Mouse (Mus musculus) G1E-ER4 (cell line): ENCODE data around the gene Slc43a2. TPM values are rescaled to one million over a fixed set of nuclear protein-coding genes. Genes with fewer than 3 reads are reported as not detected.

Source experiments
- GATA1 ChIP-seq: IDR thresholded peaks from one replicate; pipeline ENCODE4 v1.8.0; 2012; ENCODE audit warnings: low read length, inconsistent platforms
- polyA plus RNA-seq: library from polyadenylated mRNA; stranded (reverse); fragments of >175 nt; gene quantifications from 2 replicates; pipeline ENCODE4 v1.2.3, GENCODE M21; 2012

Gene Slc43a2
- polyA plus RNA-seq, 1 experiment, result 6.5 TPM

DNA sequence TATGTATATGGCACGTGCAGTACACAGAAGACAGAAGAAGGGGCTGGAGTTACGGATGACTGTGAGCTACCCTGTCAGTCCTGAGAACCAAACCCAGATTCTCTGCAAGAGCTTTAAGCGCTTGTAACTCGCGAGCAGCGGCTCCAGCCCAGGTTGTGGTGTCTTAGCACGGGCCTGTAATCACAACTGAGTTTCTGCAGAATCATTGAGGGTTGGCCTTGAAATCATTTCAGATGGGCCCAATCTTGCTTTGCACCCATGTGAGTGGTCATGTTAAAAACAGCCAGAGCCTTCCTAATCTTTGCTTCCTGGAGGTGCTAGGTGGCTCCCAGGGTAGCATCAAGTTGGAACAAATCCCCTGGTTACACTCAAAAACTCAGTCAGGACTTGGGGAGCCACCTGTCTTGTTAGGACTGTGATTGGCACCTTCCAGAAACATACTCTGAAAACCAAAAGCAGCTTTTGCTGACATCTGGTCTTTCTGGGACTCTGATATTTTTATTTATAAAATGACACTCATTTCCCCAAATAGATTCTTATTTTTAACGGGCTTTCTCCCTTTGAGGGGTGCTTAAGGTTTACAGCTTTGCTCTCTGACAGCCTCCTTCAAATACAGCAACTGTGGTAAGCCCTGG, 28.5 kb downstream of the Slc43a2 start:
- TF ChIP-seq GATA1, result no peak

DNA sequence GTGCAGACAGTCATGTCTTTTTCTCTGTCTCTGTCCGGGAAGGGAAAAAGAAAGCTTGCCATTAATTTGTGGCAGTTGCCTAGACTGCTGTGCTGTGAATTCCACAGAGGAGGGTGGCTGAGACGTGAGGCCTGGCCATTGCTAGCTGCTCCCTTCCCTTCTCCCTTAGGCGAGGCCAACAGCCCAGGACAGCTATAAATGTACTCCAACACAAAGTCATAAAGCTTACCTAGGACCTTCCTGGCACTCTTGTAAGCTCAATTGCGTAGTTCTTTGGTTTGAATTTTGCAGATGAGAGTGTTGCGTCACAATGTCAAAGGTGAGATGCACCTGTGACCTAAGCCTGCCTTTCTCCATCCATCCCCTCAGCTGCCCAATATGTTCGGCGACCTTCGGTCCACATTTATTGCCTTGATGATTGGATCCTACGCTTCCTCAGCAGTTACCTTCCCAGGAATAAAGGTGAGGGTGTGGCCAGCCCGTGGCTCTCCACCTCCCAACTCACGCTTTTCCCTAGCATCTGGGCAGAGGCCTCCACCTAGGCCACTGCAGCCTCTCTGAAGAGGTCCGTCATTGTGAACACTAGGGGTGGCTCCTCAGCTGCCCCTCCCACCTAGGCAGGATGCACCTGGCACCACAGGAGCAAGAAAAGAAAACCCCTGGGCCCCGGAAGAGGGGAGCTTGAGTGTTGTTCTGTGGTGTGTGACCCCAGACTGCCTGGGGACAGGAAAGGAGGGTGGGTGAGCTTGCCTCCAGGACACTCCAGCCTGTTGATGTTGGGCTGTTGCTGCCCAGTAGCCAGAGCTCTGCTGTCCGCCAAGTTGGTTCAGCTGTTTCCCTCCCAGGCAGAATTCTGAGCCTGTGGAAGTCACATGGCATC, 29.3 kb downstream of the Slc43a2 start:
- TF ChIP-seq GATA1, result no peak

DNA sequence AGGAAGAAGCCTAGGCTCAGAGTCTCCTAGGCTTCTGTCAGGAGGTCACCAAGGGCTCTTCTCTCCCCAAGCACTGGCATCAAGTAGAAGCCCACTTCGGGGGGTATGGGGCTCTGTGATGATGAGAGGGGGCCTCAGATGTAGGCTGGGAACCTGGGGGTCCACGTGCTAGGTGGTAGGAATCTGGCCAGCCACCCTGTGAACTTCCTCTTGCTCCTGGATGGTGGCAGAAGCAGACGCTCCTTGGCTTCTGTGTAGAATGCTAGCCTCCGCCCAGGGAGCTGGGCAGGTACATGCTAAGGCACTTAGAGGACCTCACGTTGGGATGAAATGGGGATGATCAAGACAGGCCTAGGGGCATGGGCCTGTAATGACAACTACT, 29.9 kb downstream of the Slc43a2 start:
- no peak for TF ChIP-seq GATA1

DNA sequence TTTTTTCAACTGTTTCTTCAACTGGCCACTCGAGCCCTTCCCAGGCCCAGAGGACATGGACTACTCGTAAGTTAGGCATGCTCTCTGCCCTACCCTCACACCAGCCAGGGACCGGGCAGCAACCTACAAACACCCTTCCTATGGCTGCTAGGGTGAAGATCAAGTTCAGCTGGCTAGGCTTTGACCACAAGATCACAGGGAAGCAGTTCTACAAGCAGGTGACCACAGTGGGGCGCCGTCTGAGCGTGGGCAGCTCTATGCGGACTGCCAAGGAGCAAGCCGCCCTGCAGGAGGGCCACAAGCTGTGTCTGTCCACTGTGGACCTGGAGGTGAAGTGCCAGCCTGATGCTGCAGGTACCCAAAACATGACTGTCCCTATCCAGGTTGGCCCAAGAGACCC, 31.3 kb downstream of the Slc43a2 start:
- no peak for TF ChIP-seq GATA1

DNA sequence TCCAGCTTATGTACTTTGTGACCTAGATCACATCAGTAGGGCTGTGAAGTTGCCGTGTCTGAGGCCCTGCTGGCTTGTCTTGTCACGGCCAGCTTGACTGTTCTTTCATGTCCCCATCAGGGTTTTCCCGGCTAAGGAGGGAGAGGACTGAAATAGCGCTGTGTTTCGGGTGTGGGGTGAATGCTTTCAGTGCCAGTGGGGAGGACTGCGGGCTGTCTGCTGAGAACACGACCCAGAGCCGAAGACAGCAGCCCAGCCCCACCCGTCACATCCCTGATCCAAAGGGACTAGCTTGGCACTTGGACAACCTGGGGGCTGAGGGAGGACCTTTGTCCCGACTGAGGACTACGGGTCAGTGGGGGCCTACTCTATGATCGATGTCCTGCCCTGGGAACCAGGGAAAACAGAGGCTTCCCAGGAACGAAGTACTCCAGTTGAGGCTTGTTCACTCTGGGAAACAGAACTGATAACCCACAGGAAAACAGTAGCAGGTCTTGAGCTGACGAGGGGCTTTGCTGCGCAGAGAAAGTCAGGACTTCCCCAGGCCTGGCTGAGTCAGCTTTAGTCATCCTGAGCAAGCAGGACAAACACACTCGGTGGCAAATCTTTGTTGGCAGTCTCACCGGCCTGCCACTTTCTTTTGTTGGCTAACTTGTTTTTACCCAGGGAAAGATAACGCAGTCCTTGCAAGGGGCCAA, 32.5 kb downstream of the Slc43a2 start:
- no peak for TF ChIP-seq GATA1

DNA sequence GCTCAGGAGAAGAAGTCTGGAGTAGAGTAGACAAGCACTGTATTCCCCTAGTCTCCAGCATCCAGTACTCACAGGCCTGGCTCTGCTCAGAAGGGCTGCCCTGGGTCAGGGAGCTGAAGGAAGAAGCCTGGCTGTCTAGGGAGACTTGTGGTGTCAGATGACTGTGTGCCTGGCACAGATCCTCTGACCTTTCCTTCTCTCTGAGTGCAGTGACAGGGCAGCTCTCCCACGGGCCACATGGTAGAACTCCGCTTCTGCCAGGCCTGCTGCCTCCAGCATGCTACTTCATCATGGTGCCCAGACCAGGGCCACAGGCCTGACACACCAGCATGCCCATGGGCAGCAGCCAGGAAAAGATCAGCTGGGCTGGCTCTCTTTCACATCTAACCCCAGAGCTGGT, 34.4 kb downstream of the Slc43a2 start:
- TF ChIP-seq GATA1, result no peak

DNA sequence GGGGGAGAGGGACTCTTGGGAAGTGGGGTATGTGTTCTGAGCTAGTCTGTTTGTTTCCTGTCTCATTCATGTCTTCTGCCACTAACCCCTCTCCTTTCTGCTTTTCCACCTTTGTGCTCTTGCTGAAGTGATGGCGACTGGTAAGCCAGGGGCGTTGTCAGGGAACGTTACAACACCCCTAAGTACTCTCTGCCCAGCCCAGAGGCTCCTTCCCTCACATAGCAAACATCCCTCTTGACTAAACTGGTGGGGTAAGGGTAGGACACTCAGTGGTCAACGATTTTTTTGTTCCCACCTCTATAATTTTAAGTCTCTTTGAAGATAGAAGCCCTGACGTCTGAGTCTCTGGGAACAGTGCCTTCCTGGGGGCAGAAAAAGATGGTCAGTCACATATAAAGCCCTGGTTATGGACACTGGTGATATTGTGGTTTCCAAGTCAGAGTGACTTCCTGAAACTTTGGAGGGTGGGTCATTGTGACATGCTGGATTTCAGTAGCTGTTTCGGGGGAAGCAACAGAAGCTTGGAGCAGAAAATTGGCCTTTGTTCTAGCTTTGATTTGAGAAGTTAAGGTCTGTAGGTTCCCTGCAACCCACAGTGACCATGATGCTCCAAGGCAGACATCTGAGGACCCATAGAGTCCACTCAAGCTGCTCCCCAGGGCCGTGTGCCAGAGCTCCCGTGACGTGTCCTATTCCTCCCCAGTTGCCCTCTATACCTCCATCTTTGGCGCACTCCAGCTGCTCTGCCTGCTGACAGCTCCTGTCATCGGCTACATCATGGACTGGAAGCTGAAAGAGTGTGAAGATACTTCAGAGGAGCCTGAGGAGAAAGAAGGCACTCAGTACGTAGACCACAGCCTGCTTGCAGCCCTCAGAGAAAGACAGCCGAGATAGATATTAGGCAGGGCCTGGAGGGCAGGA, 35.0 kb downstream of the Slc43a2 start:
- TF ChIP-seq GATA1, result no peak

DNA sequence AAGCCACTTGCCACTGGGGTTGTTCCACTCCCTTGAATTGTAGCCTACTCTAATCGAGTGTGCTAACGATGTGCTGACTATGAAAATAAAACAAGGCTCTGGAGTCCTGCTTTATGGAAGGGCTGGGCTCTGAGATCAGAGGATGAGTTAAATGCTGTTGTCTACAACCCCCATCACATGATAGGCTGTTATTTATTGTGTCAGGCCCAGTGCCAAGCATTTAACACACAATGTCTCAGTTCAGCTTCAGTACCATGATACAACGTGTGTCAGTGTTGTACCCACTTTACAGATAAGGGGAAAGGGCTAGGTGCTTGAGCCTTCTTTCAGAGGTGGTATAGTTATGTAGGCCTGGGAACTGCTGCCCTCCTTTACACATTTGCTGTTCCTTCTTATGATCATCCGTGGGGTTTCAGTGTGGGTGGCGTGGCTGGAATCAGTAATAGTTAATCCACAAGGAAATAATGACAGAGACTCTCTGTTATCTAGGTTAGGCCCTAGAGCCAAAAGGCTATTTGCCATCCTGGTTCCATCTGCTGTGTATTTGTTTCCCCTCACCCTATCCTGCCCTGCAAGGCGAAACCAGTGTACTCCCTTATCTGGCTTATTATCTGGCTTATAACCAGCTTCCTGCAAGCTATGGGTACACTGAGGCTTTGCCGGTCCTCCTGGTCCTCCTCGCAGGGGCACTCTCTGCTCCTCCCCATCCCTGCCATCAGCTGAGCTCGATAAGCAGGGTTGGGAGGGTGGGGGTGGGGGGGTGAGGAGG, 36.0 kb downstream of the Slc43a2 start:
- TF ChIP-seq GATA1, result peak; percentile 16

DNA sequence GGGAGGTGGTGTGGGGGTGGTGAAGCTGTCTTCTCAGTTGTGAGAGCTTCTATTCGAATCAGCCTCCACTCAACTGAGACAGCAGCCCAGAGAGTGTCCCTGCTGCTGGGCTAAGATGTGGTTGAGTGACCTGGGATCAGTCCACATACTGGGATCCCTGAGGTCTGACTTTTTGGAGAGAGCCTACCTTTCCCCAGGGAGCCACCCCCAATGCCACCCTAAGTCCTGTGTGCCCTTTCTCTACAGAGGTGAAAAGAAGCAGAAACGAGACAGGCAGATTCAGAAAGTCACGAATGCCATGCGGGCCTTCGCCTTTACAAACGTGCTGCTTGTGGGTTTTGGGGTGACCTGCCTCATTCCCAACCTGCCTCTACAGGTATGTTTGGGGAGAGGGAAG, 36.6 kb downstream of the Slc43a2 start:
- no peak for TF ChIP-seq GATA1

DNA sequence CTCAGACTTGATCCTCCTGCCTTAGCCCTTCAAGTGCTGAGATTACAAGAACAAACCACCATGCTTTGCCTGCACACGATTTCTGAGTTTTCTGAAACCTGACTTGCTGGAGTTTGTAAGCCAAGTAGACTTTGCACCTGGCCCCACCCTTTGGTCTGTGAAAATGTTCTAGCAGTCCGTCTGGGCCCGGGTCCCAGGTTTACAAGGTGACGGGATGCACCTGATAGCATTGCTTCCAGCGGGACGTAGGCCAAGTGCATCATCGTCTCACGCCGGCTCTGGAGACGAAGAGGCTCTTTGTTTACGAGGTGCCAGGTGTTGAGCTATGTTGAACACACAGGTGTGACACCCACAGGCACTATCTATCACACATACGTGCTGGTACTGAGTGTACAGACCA, 37.5 kb downstream of the Slc43a2 start:
- no peak for TF ChIP-seq GATA1

DNA sequence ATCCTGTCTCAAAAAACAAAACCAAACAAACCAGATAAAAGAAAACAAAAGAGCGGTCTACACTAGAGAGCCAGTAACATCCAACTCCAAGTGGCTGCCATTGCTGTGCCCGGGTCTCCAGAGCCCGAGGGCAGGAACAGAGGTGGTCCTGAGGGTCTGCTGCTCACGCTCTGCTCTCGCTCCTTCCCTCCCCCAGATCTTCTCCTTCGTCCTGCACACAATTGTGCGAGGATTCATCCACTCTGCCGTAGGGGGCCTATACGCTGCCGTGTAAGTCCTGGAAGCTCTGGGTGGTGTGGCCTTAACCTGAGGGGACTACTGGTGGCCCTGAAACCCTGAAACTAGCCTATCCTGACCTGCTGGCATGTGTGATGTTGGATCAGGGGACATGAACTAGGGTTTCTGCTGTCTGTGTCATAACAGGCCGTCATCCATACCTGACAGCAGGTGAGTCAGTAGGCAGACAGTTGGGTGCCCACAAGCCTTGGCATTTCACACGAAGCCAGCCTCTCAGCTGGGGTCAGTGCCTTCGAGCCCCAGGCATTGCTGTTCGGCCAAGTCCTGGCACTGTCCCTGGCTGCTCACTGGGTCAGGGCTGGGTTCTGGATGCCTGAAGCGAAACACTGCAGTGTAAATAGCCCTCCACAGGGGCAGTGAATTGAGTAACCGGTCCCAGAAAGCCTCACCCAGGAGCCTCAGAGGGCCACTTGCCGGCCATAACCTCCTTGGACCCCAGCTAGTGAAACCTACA, 39.1 kb downstream of the Slc43a2 start:
- TF ChIP-seq GATA1, result no peak

DNA sequence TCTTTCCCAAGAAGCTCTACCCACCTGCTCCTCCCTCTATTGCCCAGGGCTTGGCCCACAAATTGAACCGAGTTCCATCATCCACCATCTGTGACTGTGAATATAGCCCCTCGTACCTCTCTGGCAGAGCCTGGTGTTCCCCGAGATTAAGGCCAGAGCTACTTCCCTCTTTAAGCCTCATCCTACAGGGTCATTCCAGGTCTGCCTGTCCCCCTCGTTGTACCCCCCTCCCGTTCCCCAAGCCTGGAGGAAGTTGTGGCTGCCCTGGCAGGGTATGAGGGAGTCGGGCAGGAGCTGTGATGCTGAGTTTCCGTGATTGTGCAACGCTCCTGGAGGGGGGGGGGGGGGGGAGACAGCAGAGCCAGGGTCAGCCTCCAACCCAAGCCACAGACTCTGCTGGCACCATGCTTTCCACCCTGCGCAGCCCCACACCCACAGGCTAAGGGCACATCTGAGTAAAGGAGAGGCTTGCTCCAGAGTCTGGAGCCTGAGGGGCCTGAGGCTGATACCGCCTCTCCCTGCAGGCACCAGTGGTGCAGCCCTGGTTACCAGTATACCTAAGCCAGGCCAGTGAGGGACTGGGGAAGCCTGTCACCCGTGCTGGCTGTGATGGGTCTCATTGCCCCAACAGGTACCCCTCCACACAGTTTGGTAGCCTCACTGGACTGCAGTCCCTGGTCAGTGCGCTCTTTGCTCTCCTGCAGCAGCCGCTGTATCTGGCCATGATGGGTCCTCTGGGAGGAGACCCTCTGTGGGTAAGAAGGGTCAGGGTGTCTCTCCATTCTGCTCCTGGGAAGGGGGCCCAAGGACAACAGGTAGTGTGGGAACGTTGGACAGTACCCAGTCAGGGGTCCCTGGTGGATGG, 39.9 kb downstream of the Slc43a2 start:
- no peak for TF ChIP-seq GATA1

DNA sequence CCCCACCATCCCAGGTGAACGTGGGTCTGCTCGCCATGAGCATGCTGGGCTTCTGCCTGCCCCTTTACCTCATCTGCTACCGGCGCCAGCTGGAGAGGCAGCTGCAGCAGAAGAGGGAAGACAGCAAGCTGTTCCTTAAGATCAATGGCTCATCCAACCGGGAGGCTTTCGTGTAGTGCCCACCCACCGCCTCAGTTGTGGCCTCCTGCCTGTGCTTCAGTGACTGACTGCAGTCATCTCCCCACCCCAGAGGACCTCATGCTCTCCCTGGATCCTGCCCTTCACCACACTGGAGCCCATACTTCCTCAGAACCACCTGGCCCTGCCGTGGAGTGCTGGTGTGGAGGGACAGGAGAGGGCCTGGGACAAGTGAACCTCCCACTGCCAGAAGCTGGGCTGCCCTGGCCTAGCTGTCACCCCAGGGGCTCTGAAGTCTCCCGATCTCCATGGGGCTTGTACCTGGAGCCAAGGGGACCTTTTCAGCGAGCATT, 40.9 kb downstream of the Slc43a2 start:
- TF ChIP-seq GATA1, result no peak
